Mouse (Mus musculus): Measurements from ENCODE around the gene Pdcd4.

DNA sequence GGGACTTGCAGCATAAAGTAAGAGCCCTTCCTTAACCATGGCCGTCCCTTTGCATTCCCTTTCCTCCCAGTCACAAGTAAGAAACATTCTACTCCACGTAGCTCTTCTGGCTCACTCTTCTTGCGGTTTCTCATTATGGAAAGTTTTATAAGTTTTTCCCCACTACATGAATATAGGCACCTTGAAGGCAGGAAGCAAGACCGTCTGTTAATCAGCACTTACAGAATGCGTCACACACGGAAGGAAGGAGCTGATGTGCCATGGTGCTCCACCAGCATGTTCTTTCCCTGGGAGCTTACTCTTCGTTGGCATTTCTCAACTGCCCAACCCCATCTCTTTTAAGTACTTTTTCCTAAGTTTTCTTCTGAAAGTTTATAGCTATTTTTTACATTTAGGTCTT lies 79.9 kb downstream of the Pdcd4 start:
- TF ChIP-seq CTCF (IDR thresholded peaks at IDR 0.05; ENCODE audit: extremely low read depth, insufficient read depth, insufficient read length, insufficient replicate concordance) (no peak), POLR2A (IDR thresholded peaks at IDR 0.05; ENCODE audit: low read depth, low read length) (no peak)
